In the genomic region with DNA sequence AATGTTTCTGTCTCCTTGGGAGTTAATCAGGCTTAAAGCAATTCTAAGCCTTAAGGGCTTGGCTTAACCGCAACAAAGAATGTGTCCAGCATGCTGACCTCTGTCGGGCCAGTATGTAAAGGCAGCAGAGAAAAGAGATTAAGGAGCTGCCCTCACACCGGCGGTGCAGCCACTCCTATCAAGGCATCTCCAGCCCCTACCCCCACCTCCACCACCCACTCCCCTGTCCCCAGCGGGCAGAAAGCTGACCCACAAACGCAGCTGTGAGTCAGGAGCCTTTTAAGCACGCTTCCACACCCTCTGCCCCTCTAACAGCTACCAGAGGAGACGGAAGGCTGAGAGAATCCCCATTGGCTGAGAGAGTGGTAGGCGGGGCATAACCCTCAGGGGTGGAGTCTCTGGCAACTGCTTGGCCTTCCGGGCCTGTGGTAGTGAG, we compare ENCODE assay signal across 8 mouse cellular contexts. TPM values are rescaled to one million over a fixed set of nuclear protein-coding genes. Genes with fewer than 3 reads are reported as not detected.
A peak's percentile ranks its signal among the peaks of the same experiment; 100 is the strongest.
DNase-seq lines count a peak whose midpoint lies in the region; ATAC-seq and TF ChIP-seq lines count a peak whose summit lies in the region.

No protein-coding gene starts in this region.

- no peak overlapping the region for H3K27ac ChIP-seq in forebrain, embryonic 15.5 days (replicated peaks)
- H3K27ac ChIP-seq in hindbrain, embryonic 13.5 days: peak overlapping the region; percentile 73; the same call in 1 of the 2 replicates
- H3K27ac ChIP-seq in midbrain, postnatal 0 days (ENCODE audit: low read depth, low read length): no peak overlapping the region

- H3K9ac ChIP-seq in forebrain, embryonic 15.5 days (replicated peaks): peak overlapping the region; percentile 14; the same call in 1 of the 2 replicates
- H3K9ac ChIP-seq in hindbrain, embryonic 13.5 days: peak overlapping the region; percentile 58
- H3K9ac ChIP-seq in midbrain, postnatal 0 days (replicated peaks; ENCODE audit: low read length, poor library complexity, severe bottlenecking): no peak overlapping the region; the same call in 1 of the 2 replicates

- peak overlapping the region; percentile 35 for H3K4me2 ChIP-seq in forebrain, embryonic 15.5 days (replicated peaks)
- peak overlapping the region; percentile 53 for H3K4me2 ChIP-seq in hindbrain, embryonic 13.5 days
- peak overlapping the region; percentile 48 for H3K4me2 ChIP-seq in midbrain, postnatal 0 days (ENCODE audit: low read depth, low read length, poor library complexity, severe bottlenecking)

- peak overlapping the region; percentile 35 for H3K4me3 ChIP-seq in forebrain, embryonic 15.5 days
- H3K4me3 ChIP-seq in hindbrain, embryonic 13.5 days: peak overlapping the region; percentile 39
- peak overlapping the region; percentile 26 for H3K4me3 ChIP-seq in midbrain, postnatal 0 days (ENCODE audit: low read depth, low read length)

- DNase-seq in urinary bladder, adult 18-20 months (ENCODE audit: low spot score in 2 of 2): peak; percentile 24 to 40
- DNase-seq in urinary bladder, postnatal 10 days (ENCODE audit: low spot score): no peak
- DNase-seq in liver: peak; percentile 56
- DNase-seq in midbrain, postnatal 0 days (ENCODE audit: low spot score): peak; percentile 69
- peak; percentile 9 to 26 for DNase-seq in thymus, postnatal 36 days
- no peak for DNase-seq in frontal cortex, adult 2 months (ENCODE audit: extremely low spot score in 1 of 2, low spot score in 1 of 2)

- TF ChIP-seq CTCF in midbrain, postnatal 0 days (IDR thresholded peaks at IDR 0.05): peak; percentile 55

- under 1% methylated on average over 10 of the region's 10 CpGs for WGBS in forebrain, embryonic 15.5 days
- under 1% methylated on average over 10 of the region's 10 CpGs for WGBS in hindbrain, embryonic 13.5 days
- whole genome bisulfite sequencing in midbrain, postnatal 0 days: 3% methylated on average over 10 of the region's 10 CpGs

- H3K9me3 ChIP-seq in forebrain, embryonic 15.5 days: no peaks in the 10 kb centered on the region
- no peaks in the 10 kb centered on the region for H3K9me3 ChIP-seq in hindbrain, embryonic 13.5 days
- H3K9me3 ChIP-seq in midbrain, postnatal 0 days (ENCODE audit: low read length): no peaks in the 10 kb centered on the region

- peak; percentile 96 for ATAC-seq in forebrain, embryonic 15.5 days (replicated peaks)
- peak; percentile 96 for ATAC-seq in hindbrain, embryonic 13.5 days (ENCODE audit: low FRiP score)
- ATAC-seq in midbrain, postnatal 0 days (ENCODE audit: low FRiP score): peak; percentile 84

- no peaks in the 10 kb centered on the region for H3K36me3 ChIP-seq in forebrain, embryonic 15.5 days
- no peaks in the 10 kb centered on the region for H3K36me3 ChIP-seq in hindbrain, embryonic 13.5 days
- H3K36me3 ChIP-seq in midbrain, postnatal 0 days (ENCODE audit: insufficient read depth, low read length): no peaks in the 10 kb centered on the region

- no peaks in the 10 kb centered on the region for H3K27me3 ChIP-seq in forebrain, embryonic 15.5 days
- H3K27me3 ChIP-seq in hindbrain, embryonic 13.5 days: no peaks in the 10 kb centered on the region
- no peaks in the 10 kb centered on the region for H3K27me3 ChIP-seq in midbrain, postnatal 0 days (ENCODE audit: insufficient read depth, low read length)

- H3K4me1 ChIP-seq in forebrain, embryonic 15.5 days: peaks cover 5% of the 10 kb centered on the region
- peaks cover 3% of the 10 kb centered on the region; the same call in 1 of the 2 replicates for H3K4me1 ChIP-seq in hindbrain, embryonic 13.5 days (replicated peaks)
- H3K4me1 ChIP-seq in midbrain, postnatal 0 days (ENCODE audit: insufficient read depth, low read length): no peaks in the 10 kb centered on the region

RNA-seq across cellular contexts. Expression of gene Tenm4, which starts 18.1 kb away (rescaled TPM):
- polyA plus RNA-seq in forebrain, embryonic 15.5 days (2015; fragmentation: Nextera tagmentation; extraction: Ambion mirVana): 103 and 117 TPM in 2 replicates
- polyA plus RNA-seq in hindbrain, embryonic 13.5 days (2015; fragmentation: Nextera tagmentation; extraction: Ambion mirVana): 33.1 and 33.3 TPM in 2 replicates
- 56.0 and 58.5 TPM in 2 replicates for total RNA-seq in midbrain, postnatal 0 days (2014; rRNA removed)
- 29.5 and 35.9 TPM in 2 replicates for polyA plus RNA-seq in midbrain, postnatal 0 days (2015; fragmentation: Nextera tagmentation; extraction: Ambion mirVana)
- 29.8 and 31.4 TPM in 2 replicates for polyA plus RNA-seq in frontal cortex, adult 2 months (2012; rRNA removed)

Comparison
In these comparisons a context has a peak if more than half of its experiments do, and no peak if none do; other contexts are left out.
1. DNase-seq: peak in urinary bladder, adult 18-20 months (2 of 2), liver (single experiment), midbrain, postnatal 0 days (single experiment) and thymus, postnatal 36 days (2 of 2); none in urinary bladder, postnatal 10 days (single experiment) and frontal cortex, adult 2 months (0 of 2).
2. Peak in every context shown above with its lines, with median percentiles within 50 percentile points of each other: ATAC-seq, H3K4me2 ChIP-seq and H3K4me3 ChIP-seq.